Mouse (Mus musculus) kidney, postnatal 25 days (tissue): ENCODE measurements around the gene Ptbp1.

Experiments
- DNase-seq, 2 experiments: peaks; one replicate each; pipeline ENCODE4 v3.0.0; 2021; ENCODE audit warnings: mixed read lengths in 2 of 2

The Ptbp1 gene

GRCm38 (mm10) chr10:79834769-79835398 lies 19.3 kb upstream of the Ptbp1 start:
- DNase-seq, result peak; percentile 82 to 83

GRCm38 (mm10) chr10:79836918-79837317 lies 17.3 kb upstream of the Ptbp1 start:
- DNase-seq, result no peak

- DNase-seq, result peak in 1 of 2 experiments; percentile 44
These were observed 16.1 kb upstream of the Ptbp1 start for GRCm38 (mm10) chr10:79838151-79838550.

GRCm38 (mm10) chr10:79840091-79840490 lies 14.1 kb upstream of the Ptbp1 start:
- no peak for DNase-seq

- peak; percentile 79 to 84 for DNase-seq
These were observed 13.3 kb upstream of the Ptbp1 start for GRCm38 (mm10) chr10:79840644-79841551.

GRCm38 (mm10) chr10:79842322-79842721 lies 11.9 kb upstream of the Ptbp1 start:
- no peak for DNase-seq

- peak; percentile 53 to 58 for DNase-seq
These were observed 10.8 kb upstream of the Ptbp1 start for GRCm38 (mm10) chr10:79843476-79843875.

GRCm38 (mm10) chr10:79846553-79846952 lies 7.7 kb upstream of the Ptbp1 start:
- DNase-seq, result no peak

- no peak for DNase-seq
These were observed 4.1 kb upstream of the Ptbp1 start for GRCm38 (mm10) chr10:79849941-79850628.

- DNase-seq, result no peak
These were observed 2.6 kb upstream of the Ptbp1 start for GRCm38 (mm10) chr10:79851653-79852052.

GRCm38 (mm10) chr10:79852107-79852789 lies 2.0 kb upstream of the Ptbp1 start:
- DNase-seq, result peak; percentile 65 to 84

- no peak for DNase-seq
These were observed 1.4 kb upstream of the Ptbp1 start for GRCm38 (mm10) chr10:79852827-79853226.

GRCm38 (mm10) chr10:79853392-79853791 lies 835 bp upstream of the Ptbp1 start:
- DNase-seq, result peak; percentile 98 to 99

- DNase-seq, result peak; percentile 68 to 87
These were observed 744 bp downstream of the Ptbp1 start for GRCm38 (mm10) chr10:79854801-79855541.

- peak; percentile 91 to 97 for DNase-seq
These were observed 1.4 kb downstream of the Ptbp1 start for GRCm38 (mm10) chr10:79855558-79856184.

- DNase-seq, result no peak
These were observed 2.1 kb downstream of the Ptbp1 start for GRCm38 (mm10) chr10:79856280-79856679.

- no peak for DNase-seq
These were observed 2.7 kb downstream of the Ptbp1 start for GRCm38 (mm10) chr10:79856704-79857451.

- peak; percentile 91 to 94 for DNase-seq
These were observed 3.2 kb downstream of the Ptbp1 start for GRCm38 (mm10) chr10:79857452-79857811.

GRCm38 (mm10) chr10:79857894-79858293 lies 3.7 kb downstream of the Ptbp1 start:
- no peak for DNase-seq

GRCm38 (mm10) chr10:79858416-79859074 lies 4.3 kb downstream of the Ptbp1 start:
- peak; percentile 83 to 91 for DNase-seq
